Mouse (Mus musculus) heart, adult 11 months (tissue): ENCODE results near the gene Ism2.
A peak's percentile ranks its signal among the peaks of the same experiment; 100 is the strongest.
"Not testable (repeated sequence)": the region's sequence is repeated elsewhere in the genome, so short reads cannot be mapped to it uniquely, and the experiment has no call there.

Experiments used
- DNase-seq: peaks from one replicate; pipeline ENCODE4 v3.0.0; 2022

The Ism2 gene

GRCm38 (mm10) chr12:87299657-87300440 lies at the start of gene Ism2:
Ism2 (minus strand) TSS chr12:87299705.
- peak; percentile 90 for DNase-seq

DNA sequence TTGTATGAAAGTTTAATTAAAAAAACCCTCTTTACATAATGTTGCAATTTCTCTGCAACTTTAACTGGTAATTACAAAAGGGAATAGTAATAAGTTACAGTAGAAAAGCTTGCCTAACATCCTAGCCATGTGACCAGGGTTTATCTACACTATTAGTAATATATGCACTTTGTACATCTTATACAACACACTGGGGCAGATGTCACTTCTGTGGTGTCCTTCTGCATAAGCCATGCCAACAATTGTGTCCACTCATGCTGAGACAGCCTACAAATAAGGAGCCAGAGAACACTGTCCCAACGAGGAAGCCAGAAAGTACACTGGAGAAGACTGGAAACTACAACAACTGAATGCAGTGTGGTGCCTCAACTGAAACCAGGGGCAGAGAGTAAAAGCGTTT lies 48.5 kb upstream of the Ism2 start:
- no peak for DNase-seq

GRCm38 (mm10) chr12:87347511-87347910 lies 48.0 kb upstream of the Ism2 start:
- no peak for DNase-seq

GRCm38 (mm10) chr12:87343084-87343605 lies 43.6 kb upstream of the Ism2 start:
- no peak for DNase-seq

- DNase-seq: peak; percentile 30
Observed at GRCm38 (mm10) chr12:87338082-87338481, 38.6 kb upstream of the Ism2 start.

DNA sequence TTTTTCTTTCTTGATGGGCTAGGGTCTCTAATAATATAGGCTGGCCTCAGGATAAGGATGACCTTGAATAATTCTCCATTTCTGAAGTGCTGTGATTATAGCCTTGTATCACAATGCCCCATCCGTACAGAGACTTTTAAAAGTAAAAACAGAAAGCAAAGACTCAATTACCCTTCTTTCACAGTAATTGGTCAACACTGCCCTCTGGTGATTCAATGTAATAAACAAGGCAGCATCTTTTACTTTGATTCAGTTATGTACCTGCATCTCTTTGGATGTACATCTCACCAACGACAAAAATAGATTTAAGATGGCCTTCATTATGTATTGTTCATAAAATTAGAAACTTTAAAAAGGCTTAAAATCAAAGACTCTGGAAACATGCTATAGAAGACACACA lies 35.4 kb upstream of the Ism2 start:
- peak; percentile 24 for DNase-seq

GRCm38 (mm10) chr12:87333794-87334193 lies 34.3 kb upstream of the Ism2 start:
- peak; percentile 40 for DNase-seq

GRCm38 (mm10) chr12:87332511-87332910 lies 33.0 kb upstream of the Ism2 start:
- peak; percentile 74 for DNase-seq

DNA sequence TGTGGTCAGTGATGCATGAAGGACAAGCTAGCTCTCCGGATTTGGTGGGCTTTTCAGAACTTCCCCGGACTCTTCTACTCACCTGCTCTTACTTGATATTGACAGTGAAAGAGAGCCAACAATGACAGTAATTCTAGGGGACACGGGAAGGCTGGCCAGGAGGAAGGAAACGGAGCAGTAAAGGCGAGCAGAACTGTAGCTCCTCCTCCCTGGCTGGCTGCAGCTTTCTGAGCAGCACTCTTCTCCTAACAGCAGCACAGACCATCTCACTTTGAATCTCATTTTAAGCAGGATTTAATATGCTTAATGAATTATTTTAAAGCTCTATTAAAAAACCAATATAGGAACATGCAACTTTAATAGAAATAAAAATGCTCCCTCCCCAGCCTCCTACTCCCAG lies 32.4 kb upstream of the Ism2 start:
- peak; percentile 74 for DNase-seq

- peak; percentile 70 for DNase-seq
Observed at GRCm38 (mm10) chr12:87331053-87331456, 31.6 kb upstream of the Ism2 start.

DNA sequence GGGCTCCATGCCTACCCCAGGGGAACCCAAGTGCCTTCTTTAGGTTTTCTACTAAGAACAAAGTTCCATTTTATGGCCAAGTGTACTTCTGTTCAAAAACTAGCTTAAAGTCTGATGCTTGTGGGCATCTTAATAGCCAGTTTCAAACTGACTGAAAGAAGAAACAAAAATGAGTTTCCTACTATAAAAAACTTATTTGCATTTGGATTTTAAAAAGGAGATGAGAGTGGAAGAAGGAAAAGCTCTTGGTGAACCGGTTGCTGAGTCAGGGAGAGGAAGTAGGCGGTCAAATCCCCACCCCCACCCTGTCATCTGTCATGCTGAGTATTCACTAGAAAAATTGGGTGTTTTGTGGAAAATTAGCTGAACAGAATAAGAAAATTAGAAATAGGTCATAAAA lies 30.7 kb upstream of the Ism2 start:
- DNase-seq: peak; percentile 17

GRCm38 (mm10) chr12:87328025-87328424 lies 28.5 kb upstream of the Ism2 start:
- DNase-seq: peak; percentile 43

- DNase-seq: peak; percentile 46
Observed at GRCm38 (mm10) chr12:87327610-87328009, 28.1 kb upstream of the Ism2 start.

GRCm38 (mm10) chr12:87325452-87325851 lies 25.9 kb upstream of the Ism2 start:
- no peak for DNase-seq

DNA sequence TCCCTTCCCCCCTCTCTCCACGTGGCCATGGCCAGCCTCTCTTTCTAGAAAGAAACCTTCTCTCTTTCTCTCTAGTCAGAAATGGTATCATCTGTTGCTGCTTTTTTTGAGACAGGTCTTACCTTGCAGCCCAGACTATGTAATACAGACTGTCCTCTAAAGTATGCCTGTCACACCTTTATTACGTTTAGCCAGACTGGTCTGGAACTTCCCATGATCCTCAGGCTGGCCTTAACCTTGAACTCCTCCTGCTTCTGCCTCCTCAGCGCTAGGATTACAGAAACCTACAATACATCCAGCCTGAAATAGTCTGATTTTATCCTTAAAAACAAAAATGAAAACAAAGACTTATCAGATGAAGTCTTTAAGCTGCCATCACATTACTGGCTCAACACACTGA lies 19.7 kb upstream of the Ism2 start:
- DNase-seq: no peak

GRCm38 (mm10) chr12:87317951-87318350 lies 18.4 kb upstream of the Ism2 start:
- no peak for DNase-seq

GRCm38 (mm10) chr12:87313098-87313497 lies 13.6 kb upstream of the Ism2 start:
- DNase-seq: peak; percentile 10

GRCm38 (mm10) chr12:87306584-87306844 lies 7.0 kb upstream of the Ism2 start:
- not testable (repeated sequence) for DNase-seq

DNA sequence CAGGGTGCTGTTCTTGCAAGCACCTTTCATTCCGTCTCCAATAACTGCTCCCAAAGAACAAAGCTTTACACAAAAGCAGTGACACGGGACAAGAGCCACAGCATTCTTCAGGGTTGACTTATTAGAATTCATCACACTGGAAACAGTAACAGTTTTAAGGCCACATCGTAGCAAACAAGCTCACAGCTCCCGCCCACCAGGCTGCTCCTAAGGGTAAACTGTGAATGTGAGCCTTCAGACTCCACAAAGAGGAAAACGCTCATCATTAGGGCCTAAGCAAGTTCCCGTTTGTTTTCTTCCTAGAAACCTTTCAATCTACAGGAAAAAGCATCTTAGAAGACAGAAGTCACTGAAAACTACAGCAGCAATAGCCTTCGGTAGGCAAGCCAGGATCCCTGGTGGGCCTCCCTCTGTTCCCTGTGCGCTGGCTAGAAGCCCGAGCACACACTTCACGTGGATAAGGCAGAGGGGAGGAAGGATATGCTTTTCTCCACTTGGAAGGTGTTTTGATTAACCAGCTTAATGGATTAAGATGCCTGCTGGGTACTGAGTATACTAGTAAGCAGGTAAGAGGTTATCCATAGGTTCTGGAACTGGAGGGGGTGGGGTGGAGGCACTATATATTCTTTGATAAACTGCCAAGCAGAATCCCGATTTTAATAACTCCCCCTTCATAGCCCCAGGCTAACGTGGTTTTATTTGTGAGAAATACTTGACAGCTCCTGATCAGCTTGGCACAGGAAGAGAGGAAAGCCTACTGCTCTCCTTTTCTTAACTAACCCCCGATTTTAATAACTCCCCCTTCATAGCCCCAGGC lies 6.5 kb upstream of the Ism2 start:
- DNase-seq: no peak

DNA sequence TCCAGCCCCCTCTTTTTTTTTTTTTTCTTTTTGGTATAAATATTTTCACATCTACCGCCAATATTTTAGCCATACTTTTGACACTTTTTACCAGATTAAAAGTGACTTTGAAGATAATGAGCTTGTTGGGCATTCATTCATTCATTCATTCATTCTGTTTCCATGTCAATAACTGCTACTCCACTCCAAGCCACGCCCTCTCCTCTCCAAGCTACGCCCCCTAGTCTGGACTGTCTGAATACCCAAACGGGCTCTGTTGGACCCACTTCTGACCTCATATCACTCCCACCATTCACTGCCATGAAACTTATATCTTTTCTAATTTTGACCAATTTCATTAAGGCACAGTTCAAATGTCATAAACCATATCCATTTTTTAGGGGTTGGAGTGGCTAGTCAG lies 1.7 kb upstream of the Ism2 start:
- DNase-seq: no peak

- peak; percentile 91 for DNase-seq
Observed at GRCm38 (mm10) chr12:87300441-87300690, 861 bp upstream of the Ism2 start.

- peak; percentile 91 for DNase-seq
Observed at GRCm38 (mm10) chr12:87299037-87299656, 358 bp downstream of the Ism2 start.

DNA sequence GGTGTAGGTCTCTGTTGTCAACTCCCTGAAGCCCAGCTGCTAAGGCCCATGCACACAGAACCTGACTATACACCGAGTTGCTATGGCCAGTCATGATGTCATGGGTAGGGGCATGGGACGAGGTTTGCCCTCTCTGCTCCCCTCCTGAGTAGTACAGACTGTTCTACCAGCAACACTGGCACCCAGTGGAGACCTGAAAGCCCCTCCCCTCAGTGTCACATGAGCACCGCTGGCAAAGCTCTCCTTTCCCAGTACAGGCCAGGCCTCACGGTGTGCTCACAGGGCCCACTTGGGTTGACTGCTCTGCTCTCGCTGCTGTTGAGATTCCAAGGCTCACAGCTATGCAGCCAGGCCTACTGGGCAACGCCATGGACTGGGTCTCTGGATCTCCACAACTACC lies 5.6 kb downstream of the Ism2 start:
- DNase-seq: no peak

- DNase-seq: no peak
Observed at GRCm38 (mm10) chr12:87289100-87289499, 10.4 kb downstream of the Ism2 start.
